Mouse (Mus musculus) G1E (cell line): ENCODE results near the gene Phf7. TPM values are rescaled to one million over a fixed set of nuclear protein-coding genes. Genes with fewer than 3 reads are reported as not detected.

ENCODE experiments used
- ATAC-seq: 2 replicates; pipeline ENCODE4 v1.8.0; 2016; ENCODE audit warnings: mild to moderate bottlenecking; ENCODE audit not compliant: insufficient number of reproducible peaks, poor library complexity, low FRiP score, severe bottlenecking; ENCODE audit errors: extremely low read depth
- DNase-seq: peaks from one replicate; pipeline ENCODE4 v3.0.0; 2012; ENCODE audit warnings: low spot score
- H3K27me3 ChIP-seq: 2 replicates; pipeline ENCODE4 v1.6.1; 2012; ENCODE audit warnings: mild to moderate bottlenecking, low read length, inconsistent platforms; ENCODE audit not compliant: insufficient read depth
- H3K36me3 ChIP-seq: replicated peaks from 2 replicates; pipeline ENCODE3; 2012; ENCODE audit warnings: mild to moderate bottlenecking, inconsistent platforms
- H3K4me1 ChIP-seq: 2 replicates; pipeline ENCODE4 v1.6.1; 2012; ENCODE audit warnings: low read depth, low read length, inconsistent platforms, mixed read lengths; ENCODE audit not compliant: insufficient read depth
- H3K4me3 ChIP-seq: 2 replicates; pipeline ENCODE4 v1.5.1; 2012; ENCODE audit warnings: low read depth, mild to moderate bottlenecking, inconsistent platforms, low read length, moderate library complexity, mixed read lengths
- H3K9me3 ChIP-seq: replicated peaks from 2 replicates; pipeline ENCODE4 v1.6.1; 2012; ENCODE audit warnings: inconsistent platforms
- CTCF ChIP-seq: IDR thresholded peaks from 2 replicates; pipeline ENCODE4 v1.5.1; 2012; ENCODE audit warnings: low read depth, low read length, inconsistent platforms, mixed read lengths
- GATA1 ChIP-seq: IDR thresholded peaks from 2 replicates; pipeline ENCODE4 v1.6.1; 2012; ENCODE audit warnings: borderline replicate concordance, low read length, inconsistent platforms, mixed read lengths
- GATA2 ChIP-seq: IDR thresholded peaks from 2 replicates; pipeline ENCODE4 v1.6.1; 2012; ENCODE audit warnings: low read depth, low read length, inconsistent platforms, borderline replicate concordance
- POLR2AphosphoS5 ChIP-seq: IDR thresholded peaks from 2 replicates; pipeline ENCODE4 v1.6.1; 2012; ENCODE audit warnings: low read depth, low read length, inconsistent platforms; ENCODE audit not compliant: insufficient replicate concordance
- TAL1 ChIP-seq: conservative IDR thresholded peaks from 2 replicates; pipeline ENCODE4 v1.6.1; 2012; ENCODE audit warnings: low read depth, low read length, inconsistent platforms, mixed read lengths
- polyA plus RNA-seq: library from polyadenylated mRNA; stranded (reverse); fragments of >175 nt; gene quantifications from 2 replicates; pipeline ENCODE4 v1.2.3, GENCODE M21; 2012
- total RNA-seq, 2 experiments: library from RNA; stranded (forward) in 1 of 2; stranded (reverse) in 1 of 2; fragments of 200-1000 nt in 1 of 2; fragments of >200 nt in 1 of 2; fragmentation: Nextera tagmentation in 1 of 2; gene quantifications; 2 replicates each; pipeline ENCODE4 v1.2.3; 2014 to 2017

Gene Phf7
- total and polyA plus RNA-seq, 3 experiments, result 1.9 to 11.7 (median 5.8) TPM

- H3K36me3 ChIP-seq, result peaks cover 43% of the 10 kb centered on the region
- H3K4me3 ChIP-seq, result peak overlapping the region; percentile 99
- DNase-seq (no peak), ATAC-seq (no peak)
- peaks cover 44% of the 10 kb centered on the region for H3K4me1 ChIP-seq
- H3K27me3 ChIP-seq, result no peaks in the 10 kb centered on the region
- TF ChIP-seq CTCF (no peak), GATA1 (no peak), POLR2AphosphoS5 (no peak), GATA2 (no peak), TAL1 (no peak)
- no peaks in the 10 kb centered on the region for H3K9me3 ChIP-seq
These were observed 664 bp downstream of the Phf7 start for GRCm38 (mm10) chr14:31250222-31251083.

GRCm38 (mm10) chr14:31248396-31248795, 2.7 kb downstream of the Phf7 start:
- TF ChIP-seq CTCF (no peak), POLR2AphosphoS5 (no peak), GATA1 (no peak), GATA2 (no peak), TAL1 (no peak)
- Histone ChIP-seq H3K4me3 (no peak overlapping the region), H3K9me3 (no peaks in the 10 kb centered on the region), H3K36me3 (peaks cover 22% of the 10 kb centered on the region), H3K27me3 (no peaks in the 10 kb centered on the region), H3K4me1 (peaks cover 32% of the 10 kb centered on the region)
- no peak for ATAC-seq
- DNase-seq, result no peak

DNA sequence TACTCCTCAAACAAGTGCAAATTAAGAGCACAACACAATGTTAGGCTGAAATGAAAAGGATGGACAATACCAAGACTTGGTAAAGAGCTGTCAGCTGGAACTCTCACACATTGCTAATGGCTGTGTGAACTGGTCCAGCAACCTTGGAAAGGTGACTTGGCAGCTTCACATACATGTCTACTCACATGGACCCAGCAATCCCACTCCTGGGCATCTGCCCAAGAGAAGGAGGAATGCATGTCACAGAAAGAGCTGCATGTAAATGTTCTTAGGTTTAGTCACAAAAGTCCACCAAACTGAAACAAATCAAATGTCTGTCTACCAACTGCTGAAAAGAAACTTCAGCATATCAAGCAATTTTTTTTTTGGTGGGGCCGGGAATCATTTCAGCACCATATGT, 5.2 kb downstream of the Phf7 start:
- no peak for ATAC-seq

DNA sequence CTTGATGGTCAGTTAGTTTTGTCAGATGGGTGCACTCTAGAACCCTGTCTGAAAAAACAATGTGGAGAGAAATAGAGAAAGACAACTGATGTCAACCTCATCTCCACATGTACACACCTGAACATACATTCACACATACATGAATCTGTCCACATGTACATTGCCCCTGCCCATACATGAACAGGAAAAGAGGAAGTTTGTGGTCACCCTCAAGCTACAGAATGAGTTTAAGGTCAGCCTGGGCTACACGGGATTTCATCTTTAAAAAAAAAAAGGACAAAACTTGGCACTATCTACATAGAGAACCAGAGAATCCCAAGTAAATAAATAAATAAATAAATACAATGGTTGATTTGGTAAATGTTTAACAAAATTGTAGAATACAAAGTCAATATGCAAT, 6.3 kb downstream of the Phf7 start:
- TF ChIP-seq CTCF, result no peak
- TF ChIP-seq TAL1, result no peak
- no peak for TF ChIP-seq GATA1
- TF ChIP-seq POLR2AphosphoS5, result no peak
- no peak for TF ChIP-seq GATA2
- DNase-seq (no peak), ATAC-seq (no peak)

More for the DNA sequence above, 5.2 kb downstream of the Phf7 start:
- Histone ChIP-seq H3K4me3 (no peak overlapping the region), H3K4me1 (peaks cover 18% of the 10 kb centered on the region), H3K9me3 (no peaks in the 10 kb centered on the region), H3K27me3 (no peaks in the 10 kb centered on the region), H3K36me3 (peaks cover 8% of the 10 kb centered on the region)
- TF ChIP-seq GATA2 (no peak), GATA1 (no peak), CTCF (no peak), TAL1 (no peak), POLR2AphosphoS5 (no peak)
- DNase-seq, result no peak

GRCm38 (mm10) chr14:31240528-31240927, 10.6 kb downstream of the Phf7 start:
- DNase-seq (no peak), ATAC-seq (no peak)

More for the DNA sequence above, 6.3 kb downstream of the Phf7 start:
- Histone ChIP-seq H3K4me1 (peaks cover 7% of the 10 kb centered on the region), H3K27me3 (peaks cover 3% of the 10 kb centered on the region; the same call in 1 of the 2 replicates), H3K4me3 (no peak overlapping the region), H3K36me3 (peaks cover 8% of the 10 kb centered on the region), H3K9me3 (no peaks in the 10 kb centered on the region)

DNA sequence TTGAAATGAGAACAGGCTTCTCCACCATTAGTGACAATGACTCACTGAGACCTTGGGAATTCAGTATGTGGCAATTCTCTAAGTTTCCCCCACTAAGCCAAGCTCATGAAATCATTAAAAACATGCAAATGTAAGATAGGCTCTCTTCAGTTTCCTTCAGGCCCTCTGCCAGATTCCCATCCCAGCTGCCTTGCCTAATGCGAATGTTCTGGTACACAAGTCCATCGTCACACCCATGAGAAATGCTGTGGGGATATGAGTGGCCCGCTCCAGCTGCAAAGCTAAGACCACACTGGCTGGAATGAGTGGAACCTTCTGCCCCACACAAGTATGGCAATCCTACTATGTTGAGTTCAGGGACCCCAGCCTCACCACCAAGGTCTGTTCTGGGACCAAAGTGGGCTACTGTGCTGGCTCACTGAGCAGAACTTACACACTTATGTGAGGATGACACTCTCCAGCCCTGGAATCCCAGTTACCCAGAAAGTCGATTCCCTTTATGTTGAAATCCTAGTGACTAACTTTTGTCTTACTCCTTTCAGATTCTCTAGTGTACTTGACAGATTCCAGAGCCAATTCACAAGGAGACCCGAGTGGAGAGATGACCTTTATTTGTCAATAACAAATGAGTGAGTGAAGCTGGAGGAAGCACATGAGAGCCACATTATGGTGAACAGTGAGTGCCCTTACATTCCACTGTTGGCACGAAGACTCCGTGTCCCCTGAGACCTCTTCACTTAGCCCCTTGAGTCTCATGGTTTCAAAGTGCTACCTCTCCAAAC, 13.8 kb downstream of the Phf7 start:
- Histone ChIP-seq H3K9me3 (no peaks in the 10 kb centered on the region), H3K4me1 (peaks cover 7% of the 10 kb centered on the region), H3K36me3 (peaks cover 8% of the 10 kb centered on the region), H3K4me3 (no peak overlapping the region), H3K27me3 (peaks cover 29% of the 10 kb centered on the region)
- DNase-seq, result no peak
- TF ChIP-seq GATA2 (no peak), TAL1 (no peak), GATA1 (no peak), POLR2AphosphoS5 (no peak), CTCF (no peak)
- no peak for ATAC-seq

More at GRCm38 (mm10) chr14:31240528-31240927, 10.6 kb downstream of the Phf7 start:
- Histone ChIP-seq H3K27me3 (peaks cover 8% of the 10 kb centered on the region; the same call in 1 of the 2 replicates), H3K9me3 (no peaks in the 10 kb centered on the region), H3K4me1 (no peaks in the 10 kb centered on the region), H3K36me3 (peaks cover 8% of the 10 kb centered on the region), H3K4me3 (no peak overlapping the region)
- TF ChIP-seq CTCF (no peak), GATA1 (no peak), POLR2AphosphoS5 (no peak), TAL1 (no peak), GATA2 (no peak)
